ENCODE assay signal across 8 mouse cellular contexts in the genomic region with DNA sequence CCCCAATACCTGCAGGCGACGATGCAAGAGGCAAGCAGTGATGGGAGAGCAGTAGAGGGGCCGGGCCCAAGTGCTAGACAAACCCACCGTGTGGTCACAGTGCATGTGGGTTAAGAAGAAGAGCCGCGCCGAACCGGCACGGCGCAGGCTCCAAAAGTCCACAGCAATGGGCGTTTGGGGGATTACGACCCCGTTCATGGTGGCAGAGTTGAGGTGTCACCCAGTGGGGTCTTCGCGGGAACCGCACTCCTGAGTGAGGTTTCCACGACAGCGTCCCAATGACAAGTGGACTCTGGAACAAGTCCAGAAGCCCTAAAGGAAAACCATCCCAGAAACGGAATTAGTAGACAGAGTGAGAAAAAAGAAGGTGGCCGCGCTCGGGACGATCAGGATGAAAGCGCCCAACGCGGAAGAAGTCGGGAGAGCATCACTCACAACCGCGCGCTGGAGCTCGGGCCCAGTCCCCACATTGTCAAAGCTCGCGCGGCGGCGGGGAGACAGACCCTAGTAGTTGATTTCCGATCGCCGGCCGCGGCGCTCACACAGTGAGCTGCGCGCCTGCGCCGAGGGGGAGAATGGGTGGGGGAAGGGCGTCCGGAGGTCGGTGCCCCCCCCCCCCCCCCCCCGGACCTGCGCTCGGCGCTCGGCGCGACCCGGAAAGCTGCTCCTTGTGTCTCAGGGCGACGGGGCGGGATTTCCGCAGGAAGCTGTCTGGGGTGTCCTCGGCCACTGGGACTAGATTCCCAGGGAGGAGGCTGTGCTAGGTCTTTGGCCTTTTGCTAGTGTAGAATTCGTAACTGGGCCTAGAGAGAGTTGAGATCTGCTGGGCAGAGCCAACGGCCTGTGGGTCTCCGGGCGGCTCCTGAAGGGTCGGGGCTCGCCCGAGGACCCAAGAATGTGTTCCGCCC. TPM values are rescaled to one million over a fixed set of nuclear protein-coding genes. Genes with fewer than 3 reads are reported as not detected.
DNase-seq lines count a peak whose midpoint lies in the region; ATAC-seq lines count a peak whose summit lies in the region.

Gene Dclre1b (minus strand): TSS at position 554 of the 908 bp plus-strand sequence.
Gene Ap4b1 (plus strand): TSS at position 630 of the 908 bp plus-strand sequence.
Gene Gm43064 (plus strand): TSS at position 683 of the 908 bp plus-strand sequence.

- peak within 1 kb of the TSS; percentile 88 for H3K4me2 ChIP-seq in intestine, embryonic 14.5 days (ENCODE audit: low read length)

- H3K36me3 ChIP-seq in intestine, embryonic 14.5 days (ENCODE audit: control insufficient read depth, insufficient read depth, low read length), result peaks cover 44% of the 10 kb centered on the region

- H3K4me1 ChIP-seq in intestine, embryonic 14.5 days (replicated peaks; ENCODE audit: control insufficient read depth, insufficient read depth, low read length), result peaks cover 8% of the 10 kb centered on the region

- no peaks in the 10 kb centered on the region for H3K9me3 ChIP-seq in intestine, embryonic 14.5 days (ENCODE audit: control insufficient read depth, low read length)

- peak within 1 kb of the TSS; percentile 76 for H3K9ac ChIP-seq in intestine, embryonic 14.5 days (ENCODE audit: low read length)

- no peaks in the 10 kb centered on the region for H3K27me3 ChIP-seq in intestine, embryonic 14.5 days (replicated peaks; ENCODE audit: control insufficient read depth, insufficient read depth, low read length)

- intact Hi-C loops in left cerebral cortex, postnatal 14 days (cut with DNase I), result loop anchor here (1.0 kb wide), 1 partner anchor 18 kb away; the partner anchor contains the start of gene Hipk1

- peak; percentile 91 to 95 for DNase-seq in adrenal gland, adult (ENCODE audit: inconsistent age in 2 of 2, low spot score in 1 of 2)
- DNase-seq in embryo, embryonic 10.5 days (ENCODE audit: low spot score), result peak; percentile 97
- DNase-seq in gastrocnemius, postnatal 25 days, result peak; percentile 93
- DNase-seq in intestine, embryonic 14.5 days (ENCODE audit: low spot score), result peak; percentile 95
- peak; percentile 88 to 91 for DNase-seq in left cerebral cortex, postnatal 14 days (ENCODE audit: low spot score in 2 of 2)
- DNase-seq in mesoderm, embryonic 11.5 days (ENCODE audit: low read depth, low spot score), result peak; percentile 95
- DNase-seq in right cerebral cortex, postnatal 36 days (ENCODE audit: low spot score in 2 of 2), result peak; percentile 83 to 86
- peak; percentile 94 for DNase-seq in yolk sac, embryonic 10.5 days (ENCODE audit: low spot score)

- H3K27ac ChIP-seq in intestine, embryonic 14.5 days (ENCODE audit: low read depth), result peak within 1 kb of the TSS; percentile 83

- under 1% methylated on average over 61 of the region's 70 CpGs for WGBS in intestine, embryonic 14.5 days

- peak; percentile 99 for ATAC-seq in intestine, embryonic 14.5 days (replicated peaks; ENCODE audit: low FRiP score, low TSS enrichment, low read depth)

- peak within 1 kb of the TSS; percentile 96 for H3K4me3 ChIP-seq in intestine, embryonic 14.5 days (ENCODE audit: low read depth, low read length)

RNA-seq across cellular contexts. Expression of gene Dclre1b, which starts in this region (rescaled TPM):
- 1 to 10 TPM; 2.8 to 5.0 TPM for total RNA-seq in gastrocnemius, postnatal 25 days (2021)
- 23.9 and 34.2 TPM in 2 replicates for polyA plus RNA-seq in intestine, embryonic 14.5 days (2014; fragmentation: Nextera tagmentation; extraction: Ambion mirVana)
- 1 to 10 TPM; 5.5 to 7.2 TPM for total RNA-seq in left cerebral cortex, postnatal 14 days (2021)

RNA-seq across cellular contexts. Expression of gene Ap4b1, which starts in this region (rescaled TPM):
- 10 to 100 TPM in 1 of 2 experiments, 1 to 10 TPM in 1; 7.0 to 11.5 TPM for total RNA-seq in gastrocnemius, postnatal 25 days (2021)
- polyA plus RNA-seq in intestine, embryonic 14.5 days (2014; fragmentation: Nextera tagmentation; extraction: Ambion mirVana), result 19.9 and 21.4 TPM in 2 replicates
- 10 to 100 TPM; 12.8 to 13.4 TPM for total RNA-seq in left cerebral cortex, postnatal 14 days (2021)

RNA-seq across cellular contexts. Expression of gene Gm43064, which starts in this region (rescaled TPM):
- under 1 TPM; 0.29 to 0.43 TPM for total RNA-seq in gastrocnemius, postnatal 25 days (2021)
- 0.44 and 0.55 TPM in 2 replicates for polyA plus RNA-seq in intestine, embryonic 14.5 days (2014; fragmentation: Nextera tagmentation; extraction: Ambion mirVana)
- under 1 TPM in 1 of 2 experiments, not detected in 1; 0.62 TPM for total RNA-seq in left cerebral cortex, postnatal 14 days (2021)

Comparison
In these comparisons a context has a peak if more than half of its experiments do, and no peak if none do; other contexts are left out.
1. Peak in every context shown above with its lines: DNase-seq, ATAC-seq, H3K4me3 ChIP-seq and H3K27ac ChIP-seq.